Mouse (Mus musculus): Measurements from ENCODE around the gene Azin2. TPM values are rescaled to one million over a fixed set of nuclear protein-coding genes. Genes with fewer than 3 reads are reported as not detected.

The Azin2 gene
- total and polyA plus RNA-seq, 3 experiments: 0.39 to 2.3 TPM; not detected in 1

DNA sequence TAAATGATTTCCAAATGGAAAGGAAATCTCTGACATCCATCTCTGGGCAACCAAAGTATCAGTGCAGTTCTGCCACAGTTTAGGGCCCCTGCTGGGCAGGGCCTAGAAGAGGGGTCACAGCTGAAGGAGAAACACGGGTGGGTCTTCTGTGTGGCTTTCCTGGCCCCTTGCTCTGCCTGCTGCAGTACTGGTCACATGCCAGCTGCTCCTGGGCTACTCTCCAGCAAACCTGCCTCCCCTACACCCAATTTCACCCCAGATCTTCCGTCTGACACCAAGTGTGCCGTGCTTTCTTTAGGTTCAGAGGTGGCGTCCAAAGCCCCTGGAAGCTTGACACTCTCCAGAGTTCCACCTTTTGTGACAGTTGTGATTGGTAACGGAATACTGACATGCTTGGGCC, 26.6 kb downstream of the Azin2 start:
- no peak overlapping the region for H3K9ac ChIP-seq (ENCODE audit: control insufficient read depth, low read depth, low read length, poor library complexity, severe bottlenecking)
- H3K4me3 ChIP-seq (ENCODE audit: control insufficient read depth in 1 of 2, insufficient read depth in 1 of 2, low read depth in 2 of 2, low read length in 2 of 2): no peak overlapping the region
- H3K36me3 ChIP-seq (ENCODE audit: control insufficient read depth in 1 of 2, insufficient read depth in 2 of 2, low read length in 2 of 2): no peaks in the 10 kb centered on the region
- no peaks in the 10 kb centered on the region for H3K4me1 ChIP-seq (ENCODE audit: control insufficient read depth in 1 of 2, insufficient read depth in 2 of 2, low read length in 2 of 2)
- H3K79me2 ChIP-seq (ENCODE audit: control insufficient read depth, insufficient read depth, low read length, poor library complexity): no peaks in the 10 kb centered on the region
- no peak for DNase-seq (ENCODE audit: low read depth, low spot score)
- peaks cover 0 to 6% of the 10 kb centered on the region in 2 experiments; a peak in 3 of 4 replicates for H3K27me3 ChIP-seq (ENCODE audit: control insufficient read depth in 1 of 2, insufficient read depth in 2 of 2, low read length in 2 of 2)
- TF ChIP-seq MXI1 (IDR thresholded peaks at IDR 0.05; ENCODE audit: low read depth, low read length) (no peak), MAFK (IDR thresholded peaks at IDR 0.05; ENCODE audit: borderline replicate concordance, low read depth, low read length) (no peak), NELFE (IDR thresholded peaks at IDR 0.05; ENCODE audit: low read depth, low read length) (no peak), ELF1 (IDR thresholded peaks at IDR 0.05; ENCODE audit: low read depth, low read length) (no peak), USF2 (IDR thresholded peaks at IDR 0.05; ENCODE audit: borderline replicate concordance in 1 of 2, insufficient read depth in 1 of 2, low read depth in 1 of 2, low read length in 2 of 2) (no peak), ZKSCAN1 (IDR thresholded peaks at IDR 0.05; ENCODE audit: low read depth, low read length) (no peak), USF1 (IDR thresholded peaks at IDR 0.05; ENCODE audit: low read depth, low read length) (no peak), MEF2A (IDR thresholded peaks at IDR 0.05; ENCODE audit: extremely low read depth, insufficient replicate concordance, low read depth, low read length, poor library complexity, severe bottlenecking) (no peak), POLR2AphosphoS5 (IDR thresholded peaks at IDR 0.05; ENCODE audit: borderline replicate concordance, low read depth, low read length) (no peak), MAZ (IDR thresholded peaks at IDR 0.05; ENCODE audit: low read depth, low read length) (no peak), CTCF (IDR thresholded peaks at IDR 0.05 in 2 of 3, conservative IDR thresholded peaks at IDR 0.05 in 1 of 3; ENCODE audit: control insufficient read depth in 1 of 3, insufficient read depth in 1 of 3, low read depth in 2 of 3, low read length in 3 of 3, poor library complexity in 1 of 3, severe bottlenecking in 1 of 3) (no peak)
- H3K27ac ChIP-seq (ENCODE audit: control insufficient read depth, low read depth, low read length): no peak overlapping the region
- H3K9me3 ChIP-seq (replicated peaks; ENCODE audit: insufficient read depth, low read length): no peaks in the 10 kb centered on the region

DNA sequence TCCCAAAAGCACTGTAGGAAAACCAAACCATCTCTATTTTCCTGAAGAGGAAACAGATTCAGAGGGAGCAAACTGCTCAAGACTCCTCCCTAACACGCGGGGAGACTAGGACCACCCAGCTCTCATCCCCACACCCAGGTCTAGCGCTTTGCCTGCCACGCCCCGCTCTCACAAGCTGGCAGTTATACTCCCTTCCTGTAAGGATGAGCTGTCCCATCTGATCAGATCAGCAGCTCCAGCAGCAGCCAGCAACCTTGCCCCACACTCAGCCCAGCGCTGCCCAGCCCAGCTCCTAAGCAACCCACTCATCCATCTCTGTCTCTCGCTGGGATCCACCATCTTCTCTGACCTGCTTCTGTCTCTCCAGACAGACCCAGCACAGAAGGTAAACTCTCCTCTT, 29.5 kb downstream of the Azin2 start:
- no peak for DNase-seq (ENCODE audit: low read depth, low spot score)
- no peaks in the 10 kb centered on the region for H3K9me3 ChIP-seq (replicated peaks; ENCODE audit: insufficient read depth, low read length)
- H3K9ac ChIP-seq (ENCODE audit: control insufficient read depth, low read depth, low read length, poor library complexity, severe bottlenecking): no peak overlapping the region
- peaks cover 0 to 5% of the 10 kb centered on the region in 2 experiments; a peak in 3 of 4 replicates for H3K27me3 ChIP-seq (ENCODE audit: control insufficient read depth in 1 of 2, insufficient read depth in 2 of 2, low read length in 2 of 2)
- TF ChIP-seq TBP (IDR thresholded peaks at IDR 0.05; ENCODE audit: low read depth, low read length) (no peak), E2F4 (IDR thresholded peaks at IDR 0.05; ENCODE audit: borderline replicate concordance, low read depth, low read length) (no peak), RCOR1 (IDR thresholded peaks at IDR 0.05; ENCODE audit: low read depth, low read length) (no peak), CTCF (IDR thresholded peaks at IDR 0.05 in 2 of 3, conservative IDR thresholded peaks at IDR 0.05 in 1 of 3; ENCODE audit: control insufficient read depth in 1 of 3, insufficient read depth in 1 of 3, low read depth in 2 of 3, low read length in 3 of 3, poor library complexity in 1 of 3, severe bottlenecking in 1 of 3) (no peak), CHD2 (IDR thresholded peaks at IDR 0.05; ENCODE audit: low read length) (no peak), MAFK (IDR thresholded peaks at IDR 0.05; ENCODE audit: borderline replicate concordance, low read depth, low read length) (no peak), MAX (IDR thresholded peaks at IDR 0.05; ENCODE audit: low read length) (no peak), TCF12 (IDR thresholded peaks at IDR 0.05; ENCODE audit: low read depth, low read length) (no peak), CHD1 (IDR thresholded peaks at IDR 0.05; ENCODE audit: low read depth, low read length) (no peak), POLR2AphosphoS5 (IDR thresholded peaks at IDR 0.05; ENCODE audit: borderline replicate concordance, low read depth, low read length) (no peak), ZMIZ1 (IDR thresholded peaks at IDR 0.05; ENCODE audit: low read depth, low read length) (no peak), SMC3 (IDR thresholded peaks at IDR 0.05; ENCODE audit: low read depth, low read length) (no peak), USF2 (IDR thresholded peaks at IDR 0.05; ENCODE audit: borderline replicate concordance in 1 of 2, insufficient read depth in 1 of 2, low read depth in 1 of 2, low read length in 2 of 2) (no peak), POLR2A (IDR thresholded peaks at IDR 0.05; ENCODE audit: control insufficient read depth in 1 of 2, insufficient read depth in 1 of 2, low read depth in 1 of 2, low read length in 2 of 2, poor library complexity in 1 of 2) (no peak), JUND (IDR thresholded peaks at IDR 0.05; ENCODE audit: low read depth, low read length) (no peak), NELFE (IDR thresholded peaks at IDR 0.05; ENCODE audit: low read depth, low read length) (no peak), KAT2A (conservative IDR thresholded peaks at IDR 0.05; ENCODE audit: low read depth, low read length) (no peak)
- no peak overlapping the region for H3K27ac ChIP-seq (ENCODE audit: control insufficient read depth, low read depth, low read length)
- no peaks in the 10 kb centered on the region for H3K4me1 ChIP-seq (ENCODE audit: control insufficient read depth in 1 of 2, insufficient read depth in 2 of 2, low read length in 2 of 2)
- H3K36me3 ChIP-seq (ENCODE audit: control insufficient read depth in 1 of 2, insufficient read depth in 2 of 2, low read length in 2 of 2): no peaks in the 10 kb centered on the region
- H3K79me2 ChIP-seq (ENCODE audit: control insufficient read depth, insufficient read depth, low read length, poor library complexity): no peaks in the 10 kb centered on the region
- no peak overlapping the region for H3K4me3 ChIP-seq (ENCODE audit: control insufficient read depth in 1 of 2, insufficient read depth in 1 of 2, low read depth in 2 of 2, low read length in 2 of 2)

Measured in MEL (cell line).